In genomic region chr11:46435363-46435762, GRCm38 (mm10) we compare ENCODE assay signal across 21 mouse cellular contexts. TPM values are rescaled to one million over a fixed set of nuclear protein-coding genes. Genes with fewer than 3 reads are reported as not detected.
"Had no signal": no experiment of that assay in that cellular context is flagged by ENCODE, and none has a peak within 500 bp of the region (broad histone marks: within the 10 kb centered on the region; RNA-seq: fewer than 3 reads in every experiment).

No protein-coding gene starts in this region.

- H3K4me2 ChIP-seq: limb, embryonic 15.5 days had no signal

- H3K4me3 ChIP-seq: kidney, embryonic 15.5 days; left cerebral cortex, adult 2 months; limb, embryonic 15.5 days; midbrain, embryonic 12.5 days; neural tube, embryonic 13.5 days had no signal

- H3K27ac ChIP-seq: kidney, embryonic 15.5 days; left cerebral cortex, adult 2 months; limb, embryonic 15.5 days; midbrain, embryonic 12.5 days; neural tube, embryonic 13.5 days had no signal

- H3K27me3 ChIP-seq: kidney, embryonic 15.5 days; limb, embryonic 15.5 days; megakaryocyte, embryonic 14.5 days; midbrain, embryonic 12.5 days; neural tube, embryonic 13.5 days had no signal

- H3K9ac ChIP-seq: kidney, embryonic 15.5 days; limb, embryonic 15.5 days; lung, embryonic 14.5 days; midbrain, embryonic 12.5 days had no signal

- ATAC-seq: midbrain, embryonic 16.5 days had no signal

- H3K9me3 ChIP-seq: kidney, embryonic 15.5 days; limb, embryonic 15.5 days; megakaryocyte, embryonic 14.5 days; midbrain, embryonic 12.5 days; neural tube, embryonic 13.5 days had no signal

- DNase-seq: kidney, adult 2 months; kidney, postnatal 14 days; lung, embryonic 14.5 days; lung, postnatal 10 days; lung, postnatal 4 days; retina, postnatal 1 day; right cerebral cortex, postnatal 4 days; spleen, adult 18-20 months; thymus, adult 18-20 months; thymus, postnatal 14 days had no signal

RNA-seq across cellular contexts. Expression of gene Havcr2, which starts 19.4 kb away (rescaled TPM):
- polyA plus RNA-seq: stomach, embryonic 14.5 days had no signal

RNA-seq across cellular contexts. Expression of gene Fam71b, which starts 39.0 kb away (rescaled TPM):
- total RNA-seq: layer of hippocampus, postnatal 25 days; left cerebral cortex, adult 2 months; left cerebral cortex, postnatal 14 days had no signal
- polyA plus RNA-seq: kidney, embryonic 15.5 days; limb, embryonic 11.5 days; limb, embryonic 15.5 days; lung, embryonic 14.5 days; midbrain, embryonic 12.5 days; midbrain, embryonic 16.5 days; neural tube, embryonic 13.5 days; stomach, embryonic 14.5 days had no signal

RNA-seq across cellular contexts. Expression of gene Itk, which starts 46.0 kb away (rescaled TPM):
- polyA plus RNA-seq: limb, embryonic 11.5 days; midbrain, embryonic 16.5 days; neural tube, embryonic 13.5 days had no signal
